Mouse (Mus musculus) midbrain, embryonic 10.5 days (tissue): ENCODE measurements around the gene Nr3c2. TPM values are rescaled to one million over a fixed set of nuclear protein-coding genes. Genes with fewer than 3 reads are reported as not detected.

Experiments used
- DNase-seq: peaks from one replicate; pipeline ENCODE4 v3.0.0-alpha.2; 2017; ENCODE audit warnings: low spot score
- H3K27ac ChIP-seq: fragments of 300-500 bp; sonication (generic); replicated peaks from 2 replicates; pipeline ENCODE4 v1.5.1; 2016; ENCODE audit warnings: mild to moderate bottlenecking
- H3K27me3 ChIP-seq: fragments of 300-500 bp; sonication (generic); 2 replicates; pipeline ENCODE4 v1.6.1; 2016; ENCODE audit warnings: low read depth, mild to moderate bottlenecking; ENCODE audit not compliant: poor library complexity, severe bottlenecking
- H3K36me3 ChIP-seq: fragments of 300-500 bp; sonication (generic); 2 replicates; pipeline ENCODE4 v1.6.1; 2016; ENCODE audit warnings: mild to moderate bottlenecking, moderate library complexity
- H3K4me1 ChIP-seq: fragments of 300-500 bp; sonication (generic); 2 replicates; pipeline ENCODE4 v1.6.1; 2016
- H3K4me3 ChIP-seq: fragments of 300-500 bp; sonication (generic); 2 replicates; pipeline ENCODE4 v1.5.1; 2016; ENCODE audit warnings: mild to moderate bottlenecking, moderate library complexity
- H3K9me3 ChIP-seq: fragments of 300-500 bp; sonication (generic); replicated peaks from 2 replicates; pipeline ENCODE4 v1.6.1; 2016; ENCODE audit warnings: mild to moderate bottlenecking
- WGBS: fragments of 180-500 bp; shearing (Covaris S2); methylation state at CpG from one replicate; pipeline ENCODE4 v1.1.7; 2016; 5-methylcytosine and 5-hydroxymethylcytosine counted together
- polyA plus RNA-seq: library from polyadenylated mRNA; unstranded; fragments of >200 nt; fragmentation: Nextera tagmentation; extraction: Ambion mirVana; gene quantifications from 2 replicates; pipeline ENCODE4 v1.2.1, GENCODE M21; 2016

Nr3c2 gene
- polyA plus RNA-seq, 1 experiment from 2014 or later: 0.26 TPM

DNA sequence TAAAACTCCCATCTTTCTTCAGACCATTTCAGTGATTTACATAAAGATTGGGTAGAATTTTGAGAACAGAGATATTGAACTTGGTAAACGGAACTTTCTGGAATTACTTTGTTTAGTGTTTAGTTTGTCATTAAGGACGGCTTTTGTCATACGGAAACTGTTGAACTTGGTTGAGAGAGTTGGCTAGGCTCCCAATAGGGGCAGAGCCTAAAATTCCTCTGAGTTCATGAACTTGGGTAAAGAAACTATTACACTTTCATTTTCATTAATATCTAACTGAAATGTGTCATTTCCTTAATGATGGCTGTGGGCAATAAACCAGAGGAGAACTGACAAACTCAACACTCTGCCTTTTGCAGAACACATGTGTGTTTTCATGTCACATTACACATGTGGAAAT, 88.6 kb downstream of the Nr3c2 start:
- Histone ChIP-seq H3K9me3 (no peaks in the 10 kb centered on the region), H3K4me1 (no peaks in the 10 kb centered on the region), H3K27me3 (no peaks in the 10 kb centered on the region), H3K27ac (no peak overlapping the region), H3K4me3 (no peak overlapping the region), H3K36me3 (no peaks in the 10 kb centered on the region)
- 90% methylated on average over 3 of the region's 3 CpGs for WGBS
- no peak for DNase-seq

DNA sequence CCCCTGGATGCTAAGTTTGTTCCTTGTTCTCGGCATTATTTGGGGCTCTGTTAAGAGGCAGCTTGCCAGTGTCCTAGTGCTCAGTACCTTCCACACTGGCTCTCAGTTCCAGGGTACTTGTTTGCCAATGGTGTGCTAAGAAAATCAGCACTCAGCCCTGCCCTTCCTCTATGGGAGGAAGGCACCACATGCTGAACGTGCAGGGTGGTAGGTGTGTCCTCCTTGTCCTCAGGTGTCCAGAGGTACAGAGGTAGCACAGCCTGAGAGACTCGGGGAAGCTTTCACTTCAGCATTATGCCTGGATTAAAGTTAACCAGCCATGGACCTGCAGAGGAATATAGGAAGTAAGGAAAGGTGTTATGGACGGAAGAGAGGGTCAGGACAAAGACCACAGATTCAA, 99.0 kb downstream of the Nr3c2 start:
- no peak for DNase-seq
- no peak overlapping the region for H3K4me3 ChIP-seq
- no peaks in the 10 kb centered on the region for H3K27me3 ChIP-seq
- H3K4me1 ChIP-seq: no peaks in the 10 kb centered on the region
- no peak overlapping the region for H3K27ac ChIP-seq
- WGBS: 78% methylated on average over 4 of the region's 4 CpGs
- no peaks in the 10 kb centered on the region for H3K36me3 ChIP-seq
- no peaks in the 10 kb centered on the region for H3K9me3 ChIP-seq

DNA sequence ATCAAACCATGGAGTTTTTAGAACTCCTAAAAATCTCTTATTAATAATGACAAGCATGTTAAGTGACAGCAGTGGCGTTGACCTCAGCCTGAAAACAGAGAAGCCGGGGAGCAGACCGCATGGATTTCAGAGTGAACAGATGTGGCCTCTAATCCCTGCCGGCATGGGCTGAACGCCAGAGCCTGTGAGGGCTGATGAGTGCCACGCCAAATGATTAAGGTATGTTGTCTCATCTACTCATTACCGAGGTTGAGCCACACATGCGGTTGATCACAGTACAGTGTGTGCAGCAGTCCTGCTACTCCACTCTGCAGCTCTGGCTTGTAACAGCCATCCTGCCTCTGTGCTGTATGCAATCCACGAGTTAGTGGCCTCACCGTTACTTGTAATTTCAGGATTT, 110.2 kb downstream of the Nr3c2 start:
- no peak for DNase-seq
- H3K4me3 ChIP-seq: no peak overlapping the region
- H3K27ac ChIP-seq: no peak overlapping the region
- WGBS: 78% methylated on average over 10 of the region's 10 CpGs
- no peaks in the 10 kb centered on the region for H3K9me3 ChIP-seq
- no peaks in the 10 kb centered on the region for H3K27me3 ChIP-seq
- H3K36me3 ChIP-seq: no peaks in the 10 kb centered on the region
- peaks cover 7% of the 10 kb centered on the region for H3K4me1 ChIP-seq

DNA sequence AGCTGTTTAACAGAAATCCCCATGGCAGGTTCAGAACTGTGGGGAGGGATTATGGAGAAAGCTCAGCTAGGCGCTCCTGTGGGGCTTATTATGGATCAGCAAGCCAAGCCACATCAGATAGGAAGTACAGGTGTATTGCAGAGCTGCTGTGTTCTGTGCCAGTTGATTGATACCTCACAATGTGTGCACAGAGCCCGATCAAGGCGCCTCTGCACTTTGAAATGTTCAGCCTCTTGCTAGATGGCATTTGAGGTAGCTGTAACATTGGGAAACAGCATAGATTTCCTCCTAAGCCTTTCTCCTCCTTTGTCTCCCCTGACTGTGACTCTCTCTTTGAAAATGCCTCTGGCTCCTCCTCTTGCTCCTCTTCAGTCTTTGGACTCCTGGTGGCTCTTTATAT, 112.7 kb downstream of the Nr3c2 start:
- H3K4me1 ChIP-seq: peaks cover 7% of the 10 kb centered on the region
- 67% methylated on average over 3 of the region's 3 CpGs for WGBS
- DNase-seq: no peak

DNA sequence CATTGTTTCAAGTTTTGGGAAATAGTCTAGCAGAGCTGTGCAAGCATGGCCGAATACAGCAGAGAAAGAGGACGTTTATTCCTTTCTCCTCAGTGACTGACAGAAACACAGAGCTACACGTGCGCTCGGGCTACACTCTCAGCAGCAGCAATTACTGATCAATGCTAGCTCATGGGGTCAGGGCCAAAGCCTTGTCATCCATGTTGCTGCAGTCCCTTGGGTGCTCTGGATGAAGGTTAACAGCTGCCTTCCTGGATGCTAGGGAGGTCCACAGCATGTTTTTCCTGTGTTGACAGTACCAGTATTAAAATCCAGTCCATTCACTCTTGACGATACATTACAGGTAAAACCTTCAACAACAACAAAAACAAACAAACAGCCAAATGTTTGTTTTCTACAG, 113.4 kb downstream of the Nr3c2 start:
- Histone ChIP-seq H3K4me1 (peaks cover 7% of the 10 kb centered on the region), H3K27me3 (no peaks in the 10 kb centered on the region), H3K36me3 (no peaks in the 10 kb centered on the region), H3K9me3 (no peaks in the 10 kb centered on the region), H3K4me3 (no peak overlapping the region), H3K27ac (no peak overlapping the region)
- WGBS: 84% methylated on average over 6 of the region's 6 CpGs
- no peak for DNase-seq

More for the DNA sequence above, 112.7 kb downstream of the Nr3c2 start:
- Histone ChIP-seq H3K27ac (no peak overlapping the region), H3K27me3 (no peaks in the 10 kb centered on the region), H3K4me3 (no peak overlapping the region), H3K36me3 (no peaks in the 10 kb centered on the region), H3K9me3 (no peaks in the 10 kb centered on the region)

DNA sequence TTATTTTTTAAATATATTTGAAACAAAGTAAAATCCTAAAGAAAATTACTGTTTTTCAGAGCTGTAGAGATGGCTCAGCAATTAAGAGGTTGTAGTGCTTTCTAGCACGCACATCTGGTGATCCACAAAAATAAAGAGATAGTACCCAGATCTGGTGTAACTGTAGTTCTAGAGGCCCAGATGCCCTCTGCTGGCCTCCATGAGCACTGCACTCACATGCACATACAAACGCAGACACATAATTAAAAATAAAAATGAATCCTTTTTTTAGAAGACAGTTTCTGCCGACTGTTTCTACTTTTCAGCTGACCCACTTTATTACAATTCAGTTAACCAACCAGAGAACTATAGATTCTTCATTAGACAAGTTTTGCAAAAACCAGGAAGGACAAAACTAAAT, 117.5 kb downstream of the Nr3c2 start:
- Histone ChIP-seq H3K4me3 (no peak overlapping the region), H3K4me1 (peaks cover 7% of the 10 kb centered on the region), H3K36me3 (no peaks in the 10 kb centered on the region), H3K27me3 (no peaks in the 10 kb centered on the region), H3K9me3 (no peaks in the 10 kb centered on the region), H3K27ac (no peak overlapping the region)
- 92% methylated on average over 3 of the region's 3 CpGs for WGBS
- no peak for DNase-seq

DNA sequence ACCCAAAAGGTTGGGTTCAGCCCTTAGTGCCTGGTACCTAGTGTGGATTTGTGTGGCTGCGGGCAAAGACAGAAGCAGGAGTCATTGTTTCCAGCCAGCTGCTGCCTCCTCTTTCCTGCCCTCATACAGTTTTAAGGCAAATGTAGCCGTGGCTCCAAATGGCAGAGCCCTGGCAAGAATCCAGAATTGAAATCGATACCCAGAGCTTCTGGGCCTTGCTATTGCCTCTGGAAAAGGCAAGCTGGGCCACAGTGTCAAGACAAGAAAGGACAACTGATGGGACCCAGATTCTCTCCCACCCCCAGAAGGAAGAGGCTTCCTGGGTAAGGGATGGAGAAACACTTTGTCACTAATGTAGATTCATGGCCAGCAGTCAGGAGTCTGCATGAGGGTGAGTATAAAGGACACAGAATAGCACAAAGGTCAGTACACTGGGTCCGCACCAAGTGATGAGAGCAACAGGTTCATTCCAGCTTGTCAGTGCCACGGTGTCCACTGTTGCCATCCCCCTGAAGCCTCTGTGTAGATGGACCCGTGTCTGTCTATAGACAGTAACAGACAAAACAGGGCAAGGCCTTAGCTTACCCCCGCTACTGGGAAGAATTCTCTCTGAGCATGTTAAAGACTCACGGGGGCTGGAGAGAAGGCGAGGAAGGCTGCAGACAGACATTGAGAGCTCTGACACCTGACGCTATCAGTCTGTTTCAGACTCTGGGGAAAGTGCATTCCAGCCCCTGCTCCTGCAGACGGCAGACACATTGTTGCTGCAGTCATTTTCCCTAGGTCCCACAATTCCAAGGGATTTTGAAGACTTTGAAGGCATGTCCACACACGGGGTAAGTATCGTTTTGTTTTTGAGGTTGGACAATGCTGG, 124.8 kb downstream of the Nr3c2 start:
- DNase-seq: no peak
- no peak overlapping the region for H3K4me3 ChIP-seq
- 85% methylated on average over 13 of the region's 13 CpGs for WGBS
- H3K27ac ChIP-seq: no peak overlapping the region
- H3K9me3 ChIP-seq: no peaks in the 10 kb centered on the region
- H3K36me3 ChIP-seq: no peaks in the 10 kb centered on the region
- no peaks in the 10 kb centered on the region for H3K4me1 ChIP-seq
- no peaks in the 10 kb centered on the region for H3K27me3 ChIP-seq

DNA sequence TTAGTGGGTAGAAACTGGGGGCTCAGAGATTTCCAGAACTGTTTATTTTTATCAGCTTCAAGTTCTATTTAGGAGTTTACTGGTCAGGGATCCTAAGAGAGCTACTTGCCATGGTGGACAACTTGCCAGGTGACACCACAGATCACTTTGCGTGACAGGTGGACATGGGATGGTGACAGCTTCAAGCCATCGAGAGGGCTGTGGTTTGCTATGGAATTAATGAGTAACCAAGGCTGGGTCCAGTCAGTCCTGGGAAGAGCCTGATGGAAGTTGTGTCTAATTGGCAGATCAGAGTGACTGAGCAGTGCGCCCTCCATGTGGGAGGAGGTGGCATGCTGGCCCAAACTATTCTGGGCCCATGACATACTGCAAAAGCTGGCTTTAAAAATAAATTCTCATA, 132.0 kb downstream of the Nr3c2 start:
- no peaks in the 10 kb centered on the region for H3K36me3 ChIP-seq
- H3K4me1 ChIP-seq: no peaks in the 10 kb centered on the region
- DNase-seq: no peak
- H3K27me3 ChIP-seq: no peaks in the 10 kb centered on the region
- no peak overlapping the region for H3K27ac ChIP-seq
- WGBS: 91% methylated on average over 3 of the region's 3 CpGs
- H3K9me3 ChIP-seq: no peaks in the 10 kb centered on the region
- H3K4me3 ChIP-seq: no peak overlapping the region

DNA sequence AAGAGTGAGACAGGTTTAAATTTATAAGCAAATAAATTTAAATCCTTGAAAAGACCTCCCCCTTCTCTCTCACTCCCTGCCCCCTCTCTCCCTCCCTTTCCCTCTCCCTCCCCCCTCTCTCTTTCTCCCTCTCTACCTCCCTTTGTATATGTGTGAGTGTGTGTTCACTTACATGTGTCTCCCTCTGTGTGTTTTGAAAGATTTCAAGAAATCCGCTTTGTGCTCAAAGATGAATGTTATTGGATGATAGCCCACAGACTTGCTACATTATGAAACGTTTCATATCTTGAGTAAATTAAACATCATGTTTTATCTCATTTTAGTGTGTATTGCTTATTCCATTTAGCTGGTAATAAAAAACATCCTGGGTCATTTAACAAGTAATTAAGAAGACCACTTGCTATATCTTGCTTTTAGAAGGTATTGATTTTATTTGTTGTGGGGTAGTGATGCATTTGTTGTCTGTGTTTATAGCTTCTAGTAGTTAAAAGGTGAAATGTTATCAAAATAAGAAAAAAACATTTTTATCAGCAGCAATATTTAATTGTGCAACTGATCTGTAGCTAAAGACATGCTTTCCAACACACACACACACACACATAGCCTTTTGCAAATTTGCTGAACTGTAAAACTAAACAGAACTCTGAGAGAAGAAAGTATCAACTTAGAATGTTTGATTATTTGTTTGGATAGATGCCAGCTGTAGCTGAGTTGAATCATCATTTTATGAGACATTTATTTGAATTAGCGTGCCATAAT, 134.6 kb downstream of the Nr3c2 start:
- Histone ChIP-seq H3K27me3 (no peaks in the 10 kb centered on the region), H3K36me3 (no peaks in the 10 kb centered on the region), H3K4me1 (no peaks in the 10 kb centered on the region), H3K4me3 (no peak overlapping the region), H3K27ac (no peak overlapping the region), H3K9me3 (no peaks in the 10 kb centered on the region)
- WGBS: 91% methylated on average over 3 of the region's 3 CpGs
- no peak for DNase-seq

DNA sequence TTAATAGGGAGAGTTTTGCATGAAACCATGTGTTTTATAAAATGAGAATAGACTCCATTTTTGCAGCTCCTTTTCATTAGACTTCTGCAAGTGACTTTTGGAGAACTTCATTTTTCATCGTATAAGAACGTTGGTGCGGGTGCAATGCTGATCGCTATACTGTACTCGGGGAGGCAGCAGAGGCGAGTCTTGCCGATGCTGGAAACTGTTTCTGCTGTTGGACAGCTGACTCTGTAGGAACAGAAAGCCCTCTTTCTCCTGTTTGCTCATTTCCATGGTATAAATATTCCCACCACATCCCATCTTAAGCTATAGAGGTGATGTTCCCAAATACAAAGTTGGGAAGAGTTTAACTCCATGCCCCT, 135.2 kb downstream of the Nr3c2 start:
- Histone ChIP-seq H3K27me3 (no peaks in the 10 kb centered on the region), H3K27ac (no peak overlapping the region), H3K4me1 (no peaks in the 10 kb centered on the region), H3K36me3 (no peaks in the 10 kb centered on the region), H3K9me3 (no peaks in the 10 kb centered on the region), H3K4me3 (no peak overlapping the region)
- WGBS: 92% methylated on average over 7 of the region's 7 CpGs
- DNase-seq: no peak

DNA sequence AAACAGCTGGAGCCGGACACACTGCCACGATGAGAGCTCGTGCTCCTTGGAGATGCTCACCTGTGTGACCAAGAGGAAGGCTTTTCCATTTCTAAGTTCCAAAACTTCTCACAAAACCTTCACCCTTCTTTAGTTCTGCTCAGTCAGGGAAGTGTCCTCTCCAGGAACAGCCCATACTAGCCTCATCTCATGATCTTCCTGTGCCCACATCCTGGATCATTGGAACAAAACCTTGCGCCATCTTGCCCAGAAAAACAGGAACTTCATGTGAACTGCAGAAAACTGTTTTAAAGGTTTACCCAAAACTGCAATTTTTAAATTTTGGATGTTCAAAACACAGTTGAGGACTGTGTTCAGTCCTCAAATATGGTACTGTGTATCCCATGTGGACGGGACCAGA, 142.0 kb downstream of the Nr3c2 start:
- no peak for DNase-seq

DNA sequence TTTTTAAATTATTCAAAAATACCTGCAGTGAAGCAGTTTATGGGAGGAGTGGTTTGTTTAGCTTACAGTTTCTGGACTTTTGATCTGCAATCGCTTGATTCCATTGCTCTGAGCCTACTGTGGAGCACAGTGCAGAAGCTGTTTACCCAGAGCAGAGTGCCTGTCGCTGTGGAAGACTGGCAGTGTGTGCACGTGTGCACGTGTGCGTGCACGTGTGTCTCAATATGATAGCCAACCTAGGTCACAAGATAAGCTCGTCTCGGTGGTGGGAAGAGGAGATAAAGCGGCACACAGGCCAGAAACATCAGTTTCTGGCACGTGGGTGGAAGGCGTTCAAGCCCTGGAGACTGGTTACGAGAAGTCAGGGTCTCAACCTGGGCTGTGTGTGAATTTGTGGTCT, 145.6 kb downstream of the Nr3c2 start:
- DNase-seq: no peak
- no peak overlapping the region for H3K27ac ChIP-seq
- H3K9me3 ChIP-seq: no peaks in the 10 kb centered on the region
- 89% methylated on average over 12 of the region's 12 CpGs for WGBS
- H3K36me3 ChIP-seq: no peaks in the 10 kb centered on the region
- no peaks in the 10 kb centered on the region for H3K27me3 ChIP-seq
- no peaks in the 10 kb centered on the region for H3K4me1 ChIP-seq
- no peak overlapping the region for H3K4me3 ChIP-seq

More for the DNA sequence above, 142.0 kb downstream of the Nr3c2 start:
- H3K4me1 ChIP-seq: no peaks in the 10 kb centered on the region
- 95% methylated on average over 5 of the region's 5 CpGs for WGBS
- no peak overlapping the region for H3K27ac ChIP-seq
- no peaks in the 10 kb centered on the region for H3K27me3 ChIP-seq
- H3K9me3 ChIP-seq: no peaks in the 10 kb centered on the region
- H3K4me3 ChIP-seq: no peak overlapping the region
- no peaks in the 10 kb centered on the region for H3K36me3 ChIP-seq

DNA sequence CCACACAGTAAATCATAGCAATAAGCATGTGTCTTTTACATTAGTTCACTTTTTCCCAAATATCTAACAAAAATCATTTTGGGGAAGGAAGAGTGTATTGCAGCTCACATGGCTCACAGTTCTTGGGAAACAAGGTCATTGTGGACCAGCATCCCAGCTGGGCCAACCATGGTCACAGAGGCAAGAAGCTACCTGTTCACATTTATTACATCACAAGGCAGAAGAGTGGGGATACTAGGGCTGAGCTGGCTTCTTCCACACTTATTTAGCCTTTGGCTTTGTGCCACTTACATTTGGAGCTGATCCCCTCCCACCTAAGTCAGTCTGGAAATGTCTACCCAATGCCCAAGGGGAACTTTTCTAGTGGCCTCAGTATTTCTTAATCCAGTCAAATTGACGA, 146.5 kb downstream of the Nr3c2 start:
- no peak overlapping the region for H3K4me3 ChIP-seq
- WGBS: 88% methylated on average over 1 of the region's 1 CpGs

More for the DNA sequence above, 146.5 kb downstream of the Nr3c2 start:
- Histone ChIP-seq H3K9me3 (no peaks in the 10 kb centered on the region), H3K27ac (no peak overlapping the region), H3K4me1 (no peaks in the 10 kb centered on the region), H3K36me3 (no peaks in the 10 kb centered on the region), H3K27me3 (no peaks in the 10 kb centered on the region)
- no peak for DNase-seq
